Mouse (Mus musculus): ENCODE results near the gene Dolpp1. TPM values are rescaled to one million over a fixed set of nuclear protein-coding genes. Genes with fewer than 3 reads are reported as not detected.

Dolpp1 gene
- polyA plus RNA-seq (2015; fragmentation: Nextera tagmentation; extraction: Ambion mirVana), result 39.0 and 45.8 TPM in 2 replicates

DNA sequence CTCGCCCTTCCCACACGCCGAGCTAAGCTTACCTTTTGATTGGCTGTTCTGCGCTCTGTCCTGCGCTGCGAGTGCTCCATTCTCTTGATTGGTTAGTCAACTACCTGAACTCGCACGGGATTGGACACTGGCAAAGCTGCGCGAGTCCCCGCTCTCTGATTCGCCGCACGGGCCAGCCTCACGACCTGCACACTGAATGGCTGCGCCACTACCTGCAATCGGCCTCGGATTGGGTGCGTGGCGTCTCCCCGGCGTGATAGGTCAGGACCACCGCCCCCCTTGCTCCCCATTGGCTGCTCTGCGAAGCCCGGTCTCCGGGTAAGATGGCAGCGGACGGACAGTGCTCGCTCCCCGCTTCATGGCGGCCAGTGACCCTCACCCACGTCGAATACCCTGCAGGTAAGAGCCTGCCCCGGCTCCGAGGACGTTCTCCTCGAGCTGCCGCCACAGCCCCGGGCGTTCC is at the start of gene Dolpp1:
Gene Dolpp1, plus strand, starts transcription at position 141 of the 463 bp plus-strand sequence.
- WGBS, result under 1% methylated on average over 40 of the region's 40 CpGs
- Histone ChIP-seq H3K4me2 (ENCODE audit: low read depth, low read length) (peak within 1 kb of the TSS; percentile 86), H3K9me3 (replicated peaks; ENCODE audit: control insufficient read depth, low read length) (no peaks in the 10 kb centered on the region), H3K4me1 (ENCODE audit: control insufficient read depth, insufficient read depth, low read length) (peaks cover 8% of the 10 kb centered on the region), H3K27ac (ENCODE audit: low read length) (peak within 1 kb of the TSS; percentile 95), H3K36me3 (ENCODE audit: control insufficient read depth, insufficient read depth, low read length) (no peaks in the 10 kb centered on the region), H3K4me3 (replicated peaks; ENCODE audit: low read length) (peak within 1 kb of the TSS; percentile 93), H3K9ac (ENCODE audit: low read length) (peak within 1 kb of the TSS; percentile 86), H3K27me3 (ENCODE audit: control insufficient read depth, insufficient read depth, low read length) (no peaks in the 10 kb centered on the region)
- peak; percentile 96 for ATAC-seq (ENCODE audit: insufficient read depth, low FRiP score)

DNA sequence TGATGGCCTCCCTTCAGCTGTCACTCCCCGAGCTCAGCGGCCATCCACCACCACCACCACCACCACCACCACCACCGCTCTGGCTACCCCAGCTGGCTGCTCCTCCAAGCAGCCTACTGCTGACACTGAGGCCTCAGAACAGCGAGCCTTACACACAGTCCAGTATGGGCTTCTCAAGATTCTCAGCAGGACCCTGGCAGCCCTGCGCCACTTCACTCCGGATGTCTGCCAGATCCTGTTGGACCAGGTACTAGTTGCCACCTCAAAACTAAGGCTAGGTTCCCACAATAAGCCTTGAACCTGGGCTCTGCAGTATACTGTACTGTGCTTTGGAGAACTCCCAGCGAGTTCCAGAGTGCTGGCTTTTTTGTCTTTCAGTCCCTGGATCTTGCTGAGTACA is 49.5 kb upstream of the Dolpp1 start:
- ATAC-seq (ENCODE audit: insufficient read depth, low FRiP score), result no peak
- 91% methylated on average over 7 of the region's 7 CpGs for WGBS
- Histone ChIP-seq H3K9me3 (replicated peaks; ENCODE audit: control insufficient read depth, low read length) (no peaks in the 10 kb centered on the region), H3K4me1 (ENCODE audit: control insufficient read depth, insufficient read depth, low read length) (no peaks in the 10 kb centered on the region), H3K4me2 (ENCODE audit: low read depth, low read length) (no peak overlapping the region), H3K27ac (ENCODE audit: low read length) (no peak overlapping the region), H3K27me3 (ENCODE audit: control insufficient read depth, insufficient read depth, low read length) (no peaks in the 10 kb centered on the region), H3K36me3 (ENCODE audit: control insufficient read depth, insufficient read depth, low read length) (peaks cover 19% of the 10 kb centered on the region), H3K4me3 (replicated peaks; ENCODE audit: low read length) (no peak overlapping the region), H3K9ac (ENCODE audit: low read length) (no peak overlapping the region)

DNA sequence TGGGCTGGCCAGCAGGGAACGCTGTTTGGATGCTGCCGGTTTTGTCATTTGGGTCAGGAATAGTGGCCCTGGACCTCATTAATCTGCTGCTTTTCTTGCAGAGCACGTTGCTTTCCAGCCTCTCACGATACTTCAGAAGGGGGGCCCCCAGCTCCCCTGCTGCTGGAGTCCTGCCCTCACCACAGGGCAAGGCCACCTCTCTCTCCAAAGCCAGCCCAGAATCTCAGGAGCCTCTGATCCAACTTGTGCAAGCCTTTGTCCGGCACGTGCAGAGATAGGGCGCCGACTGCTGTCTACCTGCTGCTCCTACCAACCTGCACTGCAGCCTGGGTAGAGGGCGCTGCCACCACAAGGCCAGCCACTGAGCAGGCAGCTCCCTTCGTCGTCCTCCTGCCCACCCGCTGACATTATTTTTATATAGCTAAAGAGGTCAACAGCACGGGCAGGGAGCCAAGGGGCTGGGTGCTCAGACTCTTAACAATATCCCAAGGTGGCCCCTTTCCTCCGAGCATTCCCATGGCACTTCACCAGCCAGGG is 48.4 kb upstream of the Dolpp1 start:
- H3K27ac ChIP-seq (ENCODE audit: low read length), result peak overlapping the region; percentile 7; the same call in 1 of the 2 replicates
- 59% methylated on average over 14 of the region's 14 CpGs for WGBS
- no peaks in the 10 kb centered on the region for H3K4me1 ChIP-seq (ENCODE audit: control insufficient read depth, insufficient read depth, low read length)
- H3K36me3 ChIP-seq (ENCODE audit: control insufficient read depth, insufficient read depth, low read length), result peaks cover 20% of the 10 kb centered on the region
- no peaks in the 10 kb centered on the region for H3K9me3 ChIP-seq (replicated peaks; ENCODE audit: control insufficient read depth, low read length)
- no peak overlapping the region for H3K9ac ChIP-seq (ENCODE audit: low read length)
- no peak overlapping the region for H3K4me2 ChIP-seq (ENCODE audit: low read depth, low read length)
- no peak for ATAC-seq (ENCODE audit: insufficient read depth, low FRiP score)
- no peaks in the 10 kb centered on the region for H3K27me3 ChIP-seq (ENCODE audit: control insufficient read depth, insufficient read depth, low read length)
- H3K4me3 ChIP-seq (replicated peaks; ENCODE audit: low read length), result no peak overlapping the region

DNA sequence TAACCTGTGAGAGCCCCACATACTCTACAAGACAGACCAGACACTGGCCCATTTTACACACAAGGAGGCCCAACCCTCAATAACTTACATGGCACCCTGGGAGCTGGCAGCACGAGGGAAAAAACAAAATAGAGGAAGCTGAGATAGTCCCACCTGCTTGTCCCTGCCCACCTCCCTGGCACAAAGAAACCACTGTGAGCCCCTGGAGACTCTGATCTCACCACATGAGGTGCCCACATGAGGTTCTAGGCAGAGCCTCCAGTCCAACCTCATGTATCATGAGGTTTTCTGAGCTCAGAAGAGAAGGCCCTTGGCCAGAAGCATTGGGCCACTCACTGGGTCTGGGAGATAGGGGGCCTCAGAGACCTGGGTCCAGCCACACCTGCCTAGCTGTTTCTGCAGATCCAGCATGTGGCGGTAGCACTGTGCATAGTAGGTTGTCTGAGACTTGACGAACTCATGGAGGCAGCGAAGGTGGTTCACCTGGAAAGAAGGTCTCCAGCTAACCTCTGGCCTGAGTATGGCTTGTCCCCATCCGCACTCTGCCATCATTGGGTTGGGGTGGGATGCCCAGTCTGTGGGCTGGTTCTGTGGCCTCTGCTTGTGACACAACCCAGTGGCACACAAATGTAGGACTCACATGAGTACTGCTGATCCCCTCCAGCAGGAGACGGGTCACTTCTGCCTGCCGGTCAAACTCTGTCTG is 45.9 kb upstream of the Dolpp1 start:
- WGBS, result 87% methylated on average over 7 of the region's 7 CpGs
- Histone ChIP-seq H3K4me3 (replicated peaks; ENCODE audit: low read length) (no peak overlapping the region), H3K27me3 (ENCODE audit: control insufficient read depth, insufficient read depth, low read length) (no peaks in the 10 kb centered on the region)

DNA sequence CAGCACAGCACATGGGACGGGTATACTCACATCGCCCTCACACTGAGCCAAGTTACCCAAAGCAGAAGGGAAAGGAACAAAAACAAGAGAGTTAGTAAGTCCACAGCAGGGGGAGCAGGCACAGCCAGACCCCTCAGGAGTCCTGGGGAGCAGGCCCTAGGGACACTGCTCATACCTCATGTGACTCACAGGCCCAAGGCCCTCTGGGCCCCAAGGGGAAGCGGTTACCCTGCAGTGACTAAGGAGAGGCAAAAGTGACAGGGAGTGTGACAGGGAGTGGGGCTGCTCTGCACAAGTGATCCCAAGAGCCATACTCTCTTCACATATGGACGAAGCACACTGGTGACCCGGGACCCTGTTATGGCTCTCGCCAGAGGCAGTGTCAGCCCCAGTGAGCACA is 42.9 kb upstream of the Dolpp1 start:
- no peak overlapping the region for H3K27ac ChIP-seq (ENCODE audit: low read length)
- H3K4me3 ChIP-seq (replicated peaks; ENCODE audit: low read length), result no peak overlapping the region
- H3K4me1 ChIP-seq (ENCODE audit: control insufficient read depth, insufficient read depth, low read length), result no peaks in the 10 kb centered on the region
- no peak overlapping the region for H3K4me2 ChIP-seq (ENCODE audit: low read depth, low read length)
- H3K9ac ChIP-seq (ENCODE audit: low read length), result no peak overlapping the region
- peaks cover 14% of the 10 kb centered on the region for H3K36me3 ChIP-seq (ENCODE audit: control insufficient read depth, insufficient read depth, low read length)
- ATAC-seq (ENCODE audit: insufficient read depth, low FRiP score), result no peak
- no peaks in the 10 kb centered on the region for H3K9me3 ChIP-seq (replicated peaks; ENCODE audit: control insufficient read depth, low read length)
- WGBS, result 88% methylated on average over 6 of the region's 6 CpGs
- no peaks in the 10 kb centered on the region for H3K27me3 ChIP-seq (ENCODE audit: control insufficient read depth, insufficient read depth, low read length)

More for the DNA sequence above, 45.9 kb upstream of the Dolpp1 start:
- Histone ChIP-seq H3K27ac (ENCODE audit: low read length) (no peak overlapping the region), H3K4me2 (ENCODE audit: low read depth, low read length) (no peak overlapping the region), H3K9me3 (replicated peaks; ENCODE audit: control insufficient read depth, low read length) (no peaks in the 10 kb centered on the region), H3K9ac (ENCODE audit: low read length) (no peak overlapping the region), H3K36me3 (ENCODE audit: control insufficient read depth, insufficient read depth, low read length) (peaks cover 14% of the 10 kb centered on the region), H3K4me1 (ENCODE audit: control insufficient read depth, insufficient read depth, low read length) (no peaks in the 10 kb centered on the region)
- no peak for ATAC-seq (ENCODE audit: insufficient read depth, low FRiP score)

DNA sequence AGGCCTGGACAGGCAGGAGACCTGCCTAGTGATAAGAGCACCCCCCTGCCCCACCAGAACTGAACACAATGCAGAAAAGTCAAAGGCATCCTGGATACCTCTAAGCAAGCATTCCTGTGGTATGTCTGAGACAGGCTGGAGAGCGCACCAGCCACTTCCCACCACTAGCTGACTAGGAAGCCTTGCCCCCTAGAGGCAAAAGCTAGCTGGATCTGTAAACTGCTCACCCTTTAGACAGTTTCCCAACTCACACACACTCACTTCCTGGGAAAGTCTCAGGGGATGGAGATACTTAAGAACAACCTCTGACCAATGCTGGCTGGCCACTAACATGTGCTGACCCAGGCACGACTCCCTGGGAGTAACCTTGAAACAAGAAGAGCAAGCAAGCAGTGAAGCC is 40.9 kb upstream of the Dolpp1 start:
- peaks cover 15% of the 10 kb centered on the region; the same call in 1 of the 2 replicates for H3K4me1 ChIP-seq (ENCODE audit: control insufficient read depth, insufficient read depth, low read length)
- H3K27ac ChIP-seq (ENCODE audit: low read length), result no peak overlapping the region
- H3K27me3 ChIP-seq (ENCODE audit: control insufficient read depth, insufficient read depth, low read length), result no peaks in the 10 kb centered on the region
- H3K4me3 ChIP-seq (replicated peaks; ENCODE audit: low read length), result no peak overlapping the region
- no peak overlapping the region for H3K4me2 ChIP-seq (ENCODE audit: low read depth, low read length)
- H3K9ac ChIP-seq (ENCODE audit: low read length), result no peak overlapping the region
- H3K9me3 ChIP-seq (replicated peaks; ENCODE audit: control insufficient read depth, low read length), result no peaks in the 10 kb centered on the region
- peaks cover 11% of the 10 kb centered on the region; the same call in 1 of the 2 replicates for H3K36me3 ChIP-seq (ENCODE audit: control insufficient read depth, insufficient read depth, low read length)
- no peak for ATAC-seq (ENCODE audit: insufficient read depth, low FRiP score)
- 67% methylated on average over 2 of the region's 2 CpGs for WGBS

DNA sequence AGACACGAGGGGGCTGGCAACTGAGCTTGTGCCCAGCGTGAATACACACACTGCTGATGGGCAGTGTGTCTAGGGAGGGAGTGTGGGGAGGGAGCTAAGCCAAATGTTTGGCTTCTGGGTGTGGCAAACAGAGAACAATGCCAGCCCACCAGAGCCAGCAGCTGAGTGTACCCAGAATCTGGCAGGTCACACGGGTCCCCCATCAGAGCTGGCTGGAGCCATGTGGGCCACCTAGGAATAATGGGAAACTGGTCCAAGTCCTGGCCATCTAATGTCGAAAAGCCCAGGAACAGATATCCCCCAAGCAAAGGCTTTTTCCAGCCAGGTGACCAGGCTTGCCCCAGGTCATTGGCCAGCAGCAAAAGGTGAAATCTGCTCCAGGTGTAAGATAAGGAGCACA is 36.2 kb upstream of the Dolpp1 start:
- no peaks in the 10 kb centered on the region for H3K27me3 ChIP-seq (ENCODE audit: control insufficient read depth, insufficient read depth, low read length)
- no peak for ATAC-seq (ENCODE audit: insufficient read depth, low FRiP score)
- peak overlapping the region; percentile 42; the same call in 1 of the 2 replicates for H3K9ac ChIP-seq (ENCODE audit: low read length)
- H3K36me3 ChIP-seq (ENCODE audit: control insufficient read depth, insufficient read depth, low read length), result 0 out of 2 replicates have a peak, but pooled peaks cover 6% of the 10 kb centered on the region
- no peaks in the 10 kb centered on the region for H3K9me3 ChIP-seq (replicated peaks; ENCODE audit: control insufficient read depth, low read length)
- peaks cover 38% of the 10 kb centered on the region for H3K4me1 ChIP-seq (ENCODE audit: control insufficient read depth, insufficient read depth, low read length)
- peak overlapping the region; percentile 84; the same call in 1 of the 2 replicates for H3K27ac ChIP-seq (ENCODE audit: low read length)
- H3K4me2 ChIP-seq (ENCODE audit: low read depth, low read length), result 0 out of 2 replicates have a peak overlapping the region, but pooled peaks have one; percentile 94
- no peak overlapping the region for H3K4me3 ChIP-seq (replicated peaks; ENCODE audit: low read length)
- WGBS, result 55% methylated on average over 4 of the region's 4 CpGs

DNA sequence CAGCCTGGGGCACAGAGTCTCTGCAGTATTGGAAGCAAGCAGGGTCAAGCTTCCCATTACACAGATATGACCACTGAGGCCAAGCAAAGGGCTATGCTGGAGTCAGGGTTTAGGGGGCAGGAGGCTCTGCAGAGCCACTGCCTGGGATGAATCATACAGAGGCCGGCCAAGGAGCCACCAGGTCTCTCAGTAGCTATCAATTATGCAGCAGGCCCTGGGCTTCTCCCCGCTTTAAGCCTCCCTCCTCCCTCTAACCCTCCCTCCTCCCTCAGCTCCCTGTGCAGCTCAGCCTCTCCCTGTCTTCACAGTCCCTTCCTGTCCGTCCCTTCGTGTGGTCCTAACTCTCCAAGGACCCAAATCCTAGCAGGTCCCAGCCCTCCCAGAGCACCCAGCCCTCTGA is 35.8 kb upstream of the Dolpp1 start:
- ATAC-seq (ENCODE audit: insufficient read depth, low FRiP score), result no peak
- WGBS, result 37% methylated on average over 4 of the region's 4 CpGs
- H3K4me3 ChIP-seq (replicated peaks; ENCODE audit: low read length), result no peak overlapping the region
- H3K36me3 ChIP-seq (ENCODE audit: control insufficient read depth, insufficient read depth, low read length), result 0 out of 2 replicates have a peak, but pooled peaks cover 6% of the 10 kb centered on the region
- peaks cover 38% of the 10 kb centered on the region for H3K4me1 ChIP-seq (ENCODE audit: control insufficient read depth, insufficient read depth, low read length)
- H3K9me3 ChIP-seq (replicated peaks; ENCODE audit: control insufficient read depth, low read length), result no peaks in the 10 kb centered on the region
- H3K4me2 ChIP-seq (ENCODE audit: low read depth, low read length), result peak overlapping the region; percentile 94; the same call in 1 of the 2 replicates
- H3K9ac ChIP-seq (ENCODE audit: low read length), result peak overlapping the region; percentile 32; the same call in 1 of the 2 replicates
- no peaks in the 10 kb centered on the region for H3K27me3 ChIP-seq (ENCODE audit: control insufficient read depth, insufficient read depth, low read length)
- H3K27ac ChIP-seq (ENCODE audit: low read length), result peak overlapping the region; percentile 84

DNA sequence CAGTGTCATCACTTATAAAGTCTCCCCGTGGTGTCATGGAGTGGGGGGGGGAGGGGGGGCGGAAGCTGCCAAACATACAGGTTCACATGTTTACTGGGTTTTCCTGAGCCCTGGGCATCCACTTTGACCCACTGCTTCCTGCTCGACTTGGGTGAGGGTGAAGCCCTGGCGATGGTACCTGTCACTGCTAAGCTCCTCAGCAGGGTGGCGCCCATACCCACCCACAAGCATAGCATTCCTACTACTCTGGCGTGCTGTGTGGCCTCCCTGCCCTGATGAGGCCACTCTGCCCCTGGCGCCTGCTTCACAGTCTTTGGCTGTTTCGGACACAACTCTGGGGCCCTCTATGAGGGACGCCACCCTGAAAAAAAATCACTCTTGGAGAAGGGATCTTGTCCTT is 35.1 kb upstream of the Dolpp1 start:
- WGBS, result 56% methylated on average over 9 of the region's 9 CpGs
- Histone ChIP-seq H3K27me3 (ENCODE audit: control insufficient read depth, insufficient read depth, low read length) (no peaks in the 10 kb centered on the region), H3K4me1 (ENCODE audit: control insufficient read depth, insufficient read depth, low read length) (peaks cover 38% of the 10 kb centered on the region), H3K9ac (ENCODE audit: low read length) (peak overlapping the region; percentile 86; the same call in 1 of the 2 replicates), H3K36me3 (ENCODE audit: control insufficient read depth, insufficient read depth, low read length) (0 out of 2 replicates have a peak, but pooled peaks cover 6% of the 10 kb centered on the region), H3K9me3 (replicated peaks; ENCODE audit: control insufficient read depth, low read length) (no peaks in the 10 kb centered on the region), H3K4me3 (replicated peaks; ENCODE audit: low read length) (no peak overlapping the region), H3K4me2 (ENCODE audit: low read depth, low read length) (peak overlapping the region; percentile 94), H3K27ac (ENCODE audit: low read length) (peak overlapping the region; percentile 84)
- no peak for ATAC-seq (ENCODE audit: insufficient read depth, low FRiP score)

Data from stomach, embryonic 16.5 days (tissue).